Mouse (Mus musculus) C2C12 (cell line): Measurements from ENCODE around the gene Defb7.

Experiments
- CEBPB ChIP-seq: IDR thresholded peaks from one replicate; pipeline ENCODE4 v1.6.1; 2011; ENCODE audit warnings: low read depth, mild to moderate bottlenecking, control low read depth, moderate library complexity
- CTCF ChIP-seq: IDR thresholded peaks from one replicate; pipeline ENCODE4 v1.5.1; 2011; ENCODE audit not compliant: control insufficient read depth, insufficient read depth, insufficient read length
- FOSL1 ChIP-seq: IDR thresholded peaks from one replicate; pipeline ENCODE4 v1.8.0; 2011; ENCODE audit warnings: mild to moderate bottlenecking, low read length; ENCODE audit not compliant: poor library complexity, insufficient read depth, severe bottlenecking
- MAX ChIP-seq: IDR thresholded peaks from one replicate; pipeline ENCODE4 v1.6.1; 2011; ENCODE audit warnings: mild to moderate bottlenecking, control low read depth
- MYOD1 ChIP-seq: IDR thresholded peaks from one replicate; pipeline ENCODE4 v1.6.1; 2011; ENCODE audit warnings: low read depth; ENCODE audit not compliant: control insufficient read depth, insufficient read length
- MYOG ChIP-seq: IDR thresholded peaks from one replicate; pipeline ENCODE4 v1.6.1; 2011; ENCODE audit not compliant: control insufficient read depth, insufficient read length; ENCODE audit errors: extremely low read depth
- USF1 ChIP-seq: IDR thresholded peaks from one replicate; pipeline ENCODE4 v1.6.1; 2011; ENCODE audit warnings: low read depth, mild to moderate bottlenecking, control low read depth, moderate library complexity

DNA sequence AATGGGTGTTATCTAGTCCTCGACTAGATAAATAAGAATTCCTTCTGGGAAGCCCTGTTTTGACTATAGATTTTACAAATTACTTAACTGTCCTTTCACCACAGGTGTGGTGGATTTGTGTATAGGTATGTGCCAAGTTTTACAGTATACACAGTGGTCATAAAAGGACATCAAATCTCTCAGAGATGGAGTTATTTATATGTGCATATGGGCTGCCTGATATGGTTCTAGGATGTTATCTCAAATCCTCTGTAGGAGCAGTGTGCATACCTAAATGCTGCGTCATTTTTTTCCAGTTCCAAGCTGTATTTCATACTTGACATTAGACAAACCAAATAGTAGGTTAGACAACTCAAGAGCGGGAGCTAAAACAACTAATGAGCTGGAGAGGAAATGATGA, 33.5 kb upstream of the Defb7 start:
- TF ChIP-seq CTCF (no peak), MYOG (no peak), MYOD1 (no peak), CEBPB (no peak), FOSL1 (no peak), USF1 (no peak), MAX (no peak)
